Mouse (Mus musculus) midbrain, postnatal 0 days (tissue): ENCODE data around the gene Hist1h2bj. TPM values are rescaled to one million over a fixed set of nuclear protein-coding genes. Genes with fewer than 3 reads are reported as not detected.

Source experiments
- ATAC-seq: fragments of 200-750 bp; cut with Nextera tagmentation; 2 replicates; pipeline ENCODE4 v1.8.0; 2017; ENCODE audit warnings: moderate number of reproducible peaks, mild to moderate bottlenecking, moderate TSS enrichment, moderate library complexity; ENCODE audit not compliant: low FRiP score
- DNase-seq: peaks from one replicate; pipeline ENCODE4 v3.0.0-alpha.2; 2015; ENCODE audit warnings: low spot score
- H3K27ac ChIP-seq: fragments of 300-500 bp; sonication (generic); 2 replicates; pipeline ENCODE4 v1.5.1; 2014; ENCODE audit warnings: low read depth, mild to moderate bottlenecking, low read length, mixed read lengths
- H3K27me3 ChIP-seq: fragments of 300-500 bp; sonication (generic); 2 replicates; pipeline ENCODE4 v1.6.1; 2014; ENCODE audit warnings: low read length, control low read depth, mixed read lengths; ENCODE audit not compliant: insufficient read depth
- H3K36me3 ChIP-seq: fragments of 300-500 bp; sonication (generic); 2 replicates; pipeline ENCODE4 v1.6.1; 2014; ENCODE audit warnings: low read length, control low read depth, mixed read lengths; ENCODE audit not compliant: insufficient read depth
- H3K4me1 ChIP-seq: fragments of 300-500 bp; sonication (generic); 2 replicates; pipeline ENCODE4 v1.6.1; 2014; ENCODE audit warnings: mild to moderate bottlenecking, control low read depth, antibody characterized with exemption, low read length, mixed read lengths; ENCODE audit not compliant: insufficient read depth
- H3K4me2 ChIP-seq: fragments of 300-500 bp; sonication (generic); 2 replicates; pipeline ENCODE4 v1.6.1; 2014; ENCODE audit warnings: low read depth, mild to moderate bottlenecking, low read length, mixed read lengths; ENCODE audit not compliant: poor library complexity, severe bottlenecking
- H3K4me3 ChIP-seq: fragments of 300-500 bp; sonication (generic); 2 replicates; pipeline ENCODE4 v1.5.1; 2014; ENCODE audit warnings: low read depth, mild to moderate bottlenecking, low read length, moderate library complexity
- H3K9ac ChIP-seq: fragments of 300-500 bp; sonication (generic); replicated peaks from 2 replicates; pipeline ENCODE4 v1.6.1; 2014; ENCODE audit warnings: mild to moderate bottlenecking, low read length, moderate library complexity, mixed read lengths; ENCODE audit not compliant: poor library complexity, severe bottlenecking
- H3K9me3 ChIP-seq: fragments of 300-500 bp; sonication (generic); 2 replicates; pipeline ENCODE4 v1.6.1; 2016; ENCODE audit warnings: low read length, control low read depth
- CTCF ChIP-seq: IDR thresholded peaks from 2 replicates; pipeline ENCODE4 v1.5.1; 2016; ENCODE audit warnings: antibody characterized with exemption, mild to moderate bottlenecking
- WGBS: fragments of 180-500 bp; shearing (Covaris S2); extraction: QIAGEN DNeasy Blood & Tissue Kit; methylation state at CpG from one replicate; pipeline ENCODE4 v1.1.7; 2014; 5-methylcytosine and 5-hydroxymethylcytosine counted together
- polyA plus RNA-seq: library from polyadenylated mRNA; unstranded; fragments of >200 nt; fragmentation: Nextera tagmentation; extraction: Ambion mirVana; gene quantifications from 2 replicates; pipeline ENCODE4 v1.2.1, GENCODE M21; 2015
- total RNA-seq: library from RNA; depleted of rRNA; stranded (reverse); fragments of >200 nt; gene quantifications from 2 replicates; pipeline ENCODE4 v1.2.3, GENCODE M21; 2014

The Hist1h2bj gene
- total and polyA plus RNA-seq, 2 experiments from 2014 or later, result 3.2 to 335 TPM

GRCm38 (mm10) chr13:22001823-22002222 lies 41.2 kb upstream of the Hist1h2bj start:
- H3K4me1 ChIP-seq, result peaks cover 6% of the 10 kb centered on the region
- no peak overlapping the region for H3K27ac ChIP-seq
- no peaks in the 10 kb centered on the region for H3K36me3 ChIP-seq
- H3K27me3 ChIP-seq, result peaks cover 94% of the 10 kb centered on the region
- no peak overlapping the region for H3K4me2 ChIP-seq
- ATAC-seq (no peak), DNase-seq (no peak)
- no peak overlapping the region for H3K4me3 ChIP-seq
- 34% methylated on average over 5 of the region's 5 CpGs for WGBS
- H3K9me3 ChIP-seq, result no peaks in the 10 kb centered on the region
- H3K9ac ChIP-seq, result no peak overlapping the region
- no peak for TF ChIP-seq CTCF

GRCm38 (mm10) chr13:22005605-22006333 lies 37.2 kb upstream of the Hist1h2bj start:
- ATAC-seq (peak; percentile 47; the same call in 1 of the 2 replicates), DNase-seq (no peak)
- Histone ChIP-seq H3K9me3 (no peaks in the 10 kb centered on the region), H3K27ac (no peak overlapping the region), H3K27me3 (peaks cover 95% of the 10 kb centered on the region), H3K36me3 (no peaks in the 10 kb centered on the region), H3K9ac (peak overlapping the region; percentile 29; the same call in 1 of the 2 replicates), H3K4me3 (peak overlapping the region; percentile 41), H3K4me1 (peaks cover 6% of the 10 kb centered on the region), H3K4me2 (peak overlapping the region; percentile 87)
- no peak for TF ChIP-seq CTCF
- under 1% methylated on average over 45 of the region's 45 CpGs for WGBS

GRCm38 (mm10) chr13:22006334-22007120 lies 36.5 kb upstream of the Hist1h2bj start:
- peaks cover 93% of the 10 kb centered on the region for H3K27me3 ChIP-seq
- peak overlapping the region; percentile 29 for H3K9ac ChIP-seq
- H3K4me2 ChIP-seq, result peak overlapping the region; percentile 87
- DNase-seq (no peak), ATAC-seq (0 out of 2 replicates have a peak, but pooled peaks have one; percentile 13)
- H3K27ac ChIP-seq, result no peak overlapping the region
- H3K4me3 ChIP-seq, result peak overlapping the region; percentile 41
- H3K36me3 ChIP-seq, result no peaks in the 10 kb centered on the region
- H3K9me3 ChIP-seq, result no peaks in the 10 kb centered on the region
- peaks cover 6% of the 10 kb centered on the region for H3K4me1 ChIP-seq
- TF ChIP-seq CTCF, result no peak
- under 1% methylated on average over 38 of the region's 38 CpGs for WGBS

- no peak for TF ChIP-seq CTCF
- ATAC-seq, result no peak
Observed at GRCm38 (mm10) chr13:22007121-22007510, 35.9 kb upstream of the Hist1h2bj start.

GRCm38 (mm10) chr13:22007872-22008271 lies 35.1 kb upstream of the Hist1h2bj start:
- no peak for TF ChIP-seq CTCF
- no peak overlapping the region for H3K27ac ChIP-seq
- ATAC-seq, result no peak
- H3K4me2 ChIP-seq, result no peak overlapping the region
- 53% methylated on average over 7 of the region's 7 CpGs for WGBS
- H3K4me1 ChIP-seq, result peaks cover 6% of the 10 kb centered on the region
- DNase-seq, result no peak
- H3K4me3 ChIP-seq, result no peak overlapping the region
- H3K27me3 ChIP-seq, result peaks cover 90% of the 10 kb centered on the region
- no peaks in the 10 kb centered on the region for H3K36me3 ChIP-seq
- no peak overlapping the region for H3K9ac ChIP-seq
- H3K9me3 ChIP-seq, result no peaks in the 10 kb centered on the region

More at GRCm38 (mm10) chr13:22007121-22007510, 35.9 kb upstream of the Hist1h2bj start:
- 5% methylated on average over 18 of the region's 18 CpGs for WGBS
- no peak overlapping the region for H3K9ac ChIP-seq
- H3K27ac ChIP-seq, result no peak overlapping the region
- H3K36me3 ChIP-seq, result no peaks in the 10 kb centered on the region
- peak overlapping the region; percentile 87 for H3K4me2 ChIP-seq
- H3K4me1 ChIP-seq, result peaks cover 6% of the 10 kb centered on the region
- no peaks in the 10 kb centered on the region for H3K9me3 ChIP-seq
- H3K4me3 ChIP-seq, result peak overlapping the region; percentile 41; the same call in 1 of the 2 replicates
- DNase-seq, result no peak
- H3K27me3 ChIP-seq, result peaks cover 90% of the 10 kb centered on the region

GRCm38 (mm10) chr13:22008707-22009106 lies 34.3 kb upstream of the Hist1h2bj start:
- no peak overlapping the region for H3K27ac ChIP-seq
- H3K9ac ChIP-seq, result no peak overlapping the region
- WGBS, result 79% methylated on average over 3 of the region's 3 CpGs
- H3K27me3 ChIP-seq, result peaks cover 86% of the 10 kb centered on the region
- no peak overlapping the region for H3K4me2 ChIP-seq
- H3K9me3 ChIP-seq, result no peaks in the 10 kb centered on the region
- no peak for TF ChIP-seq CTCF
- ATAC-seq, result no peak
- no peaks in the 10 kb centered on the region for H3K36me3 ChIP-seq
- DNase-seq, result no peak
- no peak overlapping the region for H3K4me3 ChIP-seq
- peaks cover 6% of the 10 kb centered on the region for H3K4me1 ChIP-seq
